Mouse (Mus musculus) B cell, adult 2 months (primary cell): Measurements from ENCODE around the gene Adgrl2.
A peak's percentile ranks its signal among the peaks of the same experiment; 100 is the strongest.

Source experiments
- DNase-seq, 2 experiments: peaks; one replicate each; pipeline ENCODE4 v3.0.0; 2022

Gene Adgrl2

GRCm38 (mm10) chr3:148818414-148819105, 171.8 kb downstream of the Adgrl2 start:
- no peak for DNase-seq

GRCm38 (mm10) chr3:148817491-148817890, 172.9 kb downstream of the Adgrl2 start:
- no peak for DNase-seq

- DNase-seq = no peak
Measured at GRCm38 (mm10) chr3:148813121-148813520, 177.2 kb downstream of the Adgrl2 start.

DNA sequence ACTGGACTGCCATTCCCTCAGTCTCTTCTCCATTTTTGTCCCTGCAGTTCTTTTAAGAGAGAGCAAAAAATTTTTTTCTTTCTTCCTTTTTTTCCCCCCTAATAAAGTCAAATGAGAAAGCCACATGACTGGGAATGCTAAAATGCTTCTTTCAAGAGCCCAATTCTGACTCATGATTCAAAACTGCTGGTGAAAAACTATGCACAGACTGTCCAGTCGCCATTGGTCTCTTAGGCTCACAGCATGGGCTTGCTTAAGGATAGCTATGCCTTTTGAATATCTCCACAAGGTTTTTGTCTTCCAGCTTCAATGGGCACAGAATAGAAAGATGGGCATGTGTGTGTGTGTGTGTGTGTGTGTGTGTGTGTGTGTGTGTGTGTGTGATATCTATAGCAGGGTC, 178.3 kb downstream of the Adgrl2 start:
- DNase-seq = no peak

DNA sequence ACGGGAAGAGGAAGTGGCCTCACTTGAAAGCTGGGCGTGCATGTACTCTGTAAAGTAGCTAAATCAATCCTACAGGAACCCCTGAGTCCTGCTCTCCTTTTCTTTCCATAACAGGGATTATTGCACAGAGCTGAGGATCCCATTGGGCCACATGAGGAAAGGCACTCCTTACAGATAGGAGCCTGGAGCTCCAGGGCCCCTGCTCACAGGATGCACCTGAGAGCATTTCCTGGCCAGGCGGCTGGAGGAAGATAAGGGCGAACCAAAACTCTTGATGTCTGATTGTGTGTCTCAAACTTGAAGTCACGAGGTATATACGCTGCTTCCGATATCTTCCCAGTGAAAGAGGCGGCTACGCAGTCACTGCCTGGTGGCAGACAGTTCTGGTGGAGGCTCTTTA, 183.4 kb downstream of the Adgrl2 start:
- peak in 1 of 2 experiments; percentile 3 for DNase-seq

DNA sequence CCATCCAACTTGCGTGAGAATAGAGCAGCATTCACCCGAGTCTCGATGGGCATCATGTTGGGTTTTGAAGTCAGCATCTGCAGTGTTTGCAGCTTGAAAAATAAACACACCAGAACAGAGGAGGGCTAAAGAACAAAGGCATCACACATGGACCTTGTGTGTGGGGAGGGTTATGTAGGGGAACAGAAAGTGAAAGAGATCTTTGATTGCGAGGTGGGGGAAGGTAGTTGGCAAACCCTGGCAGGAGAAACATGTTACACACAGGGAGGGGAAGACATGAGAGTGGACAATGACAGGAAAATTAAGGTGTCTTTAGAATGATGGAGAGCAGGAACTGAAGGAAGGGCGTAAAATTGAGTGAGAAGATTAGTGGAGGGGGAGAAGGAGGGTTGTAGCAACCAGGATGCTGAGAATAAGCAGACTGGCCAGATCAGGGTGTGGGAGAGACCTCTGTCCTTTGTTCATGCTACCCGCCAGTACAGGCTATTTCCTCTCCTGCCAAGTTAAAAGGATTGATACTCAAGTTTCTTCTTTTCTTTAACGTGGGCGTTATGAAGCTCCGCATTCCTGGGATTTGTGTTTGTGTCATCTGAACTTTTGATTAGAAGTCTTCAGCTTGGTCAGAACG, 197.0 kb downstream of the Adgrl2 start:
- peak in 1 of 2 experiments; percentile 8 for DNase-seq

DNA sequence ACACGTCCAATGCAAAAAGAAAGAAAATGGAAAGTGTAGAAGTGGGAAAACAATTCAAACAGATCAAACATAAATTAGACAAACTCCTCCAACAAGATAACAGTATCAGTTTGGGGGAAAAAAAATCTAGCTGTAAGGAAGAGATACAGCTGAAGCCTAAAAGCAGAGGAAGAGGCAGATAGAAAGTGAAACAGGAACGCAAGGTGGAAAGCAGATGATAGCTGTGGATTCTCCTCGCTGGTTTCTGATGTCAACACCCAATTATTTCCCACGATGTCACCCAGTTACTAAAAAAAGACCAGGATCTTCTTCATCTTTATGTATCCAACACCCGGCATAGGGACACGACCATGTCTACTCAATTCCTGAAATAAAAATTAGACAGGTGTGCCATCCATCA, 220.0 kb downstream of the Adgrl2 start:
- no peak for DNase-seq
